Mouse (Mus musculus): ENCODE data around the gene Pdap1. TPM values are rescaled to one million over a fixed set of nuclear protein-coding genes. Genes with fewer than 3 reads are reported as not detected.
"Not testable (repeated sequence)": the region's sequence is repeated elsewhere in the genome, so short reads cannot be mapped to it uniquely, and the experiment has no call there.

Gene Pdap1
- polyA plus RNA-seq, 1 experiment from 2014 or later: 134 TPM

DNA sequence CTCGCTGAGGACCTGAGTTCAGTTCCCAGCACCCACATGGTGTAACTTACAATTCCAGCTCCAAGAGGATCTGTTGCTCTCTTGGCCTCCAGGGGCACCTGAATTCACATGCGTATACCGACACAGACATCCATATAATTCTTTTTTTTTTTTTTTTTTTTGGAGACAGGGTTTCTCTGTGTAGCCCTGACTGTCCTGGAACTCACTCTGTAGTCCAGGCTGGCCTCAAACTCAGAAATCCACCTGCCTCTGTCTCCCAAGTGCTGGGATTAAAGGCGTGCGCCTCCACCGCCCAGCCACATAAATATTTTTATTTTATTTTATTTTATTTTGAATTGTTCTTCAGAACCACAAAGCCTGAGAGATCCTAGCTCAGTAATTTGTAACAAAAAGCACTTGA, 56.8 kb downstream of the Pdap1 start:
- H3K36me3 ChIP-seq (ENCODE audit: inconsistent target); H3K27ac ChIP-seq: not testable (repeated sequence)
- WGBS (ENCODE audit: missing documents): 46% methylated on average over 6 of the region's 6 CpGs
- peak overlapping the region; percentile 91; the same call in 1 of the 2 replicates for H3K4me3 ChIP-seq (ENCODE audit: inconsistent target)
- H3K79me2 ChIP-seq (ENCODE audit: inconsistent target): peaks cover 45% of the 10 kb centered on the region

DNA sequence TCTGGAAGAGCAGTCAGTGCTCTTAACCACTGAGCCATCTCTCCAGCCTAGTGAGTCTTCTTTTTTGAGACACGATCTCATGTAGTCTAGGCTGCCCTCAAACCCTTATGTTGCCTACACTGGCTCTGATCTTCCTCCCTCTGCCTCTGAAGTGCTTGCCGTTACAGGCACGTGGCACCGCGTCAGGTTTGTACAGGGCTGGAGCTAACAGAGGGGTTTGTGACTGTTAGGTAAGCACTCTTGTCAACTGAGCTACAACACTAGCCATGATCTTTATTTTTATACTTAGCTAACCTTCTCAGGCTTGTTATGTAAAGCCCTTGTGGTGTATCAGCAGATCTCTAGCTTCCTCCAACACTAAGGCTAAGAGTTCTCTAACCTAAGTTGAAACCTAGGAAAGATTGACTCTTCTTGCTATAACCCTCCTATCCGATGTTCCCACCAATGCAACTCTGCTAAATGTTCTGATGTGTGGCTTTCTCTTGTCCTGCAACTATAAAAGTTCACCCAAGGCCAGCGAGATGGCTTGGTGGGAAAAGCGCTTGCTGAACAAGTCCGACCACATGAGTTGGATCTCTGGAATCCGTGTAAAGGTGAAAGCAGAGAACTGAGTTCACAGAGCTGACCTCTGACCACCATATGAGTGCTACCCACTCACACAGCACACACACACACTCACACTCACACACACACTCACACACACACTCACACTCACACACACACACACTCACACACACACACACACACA, 58.0 kb downstream of the Pdap1 start:
- Histone ChIP-seq H3K4me3 (ENCODE audit: inconsistent target) (no peak overlapping the region), H3K36me3 (ENCODE audit: inconsistent target) (no peaks in the 10 kb centered on the region), H3K27ac (no peak overlapping the region), H3K79me2 (ENCODE audit: inconsistent target) (peaks cover 34% of the 10 kb centered on the region)
- WGBS (ENCODE audit: missing documents): 90% methylated on average over 10 of the region's 10 CpGs

Other genes with a start within 250 kb of the Pdap1 start
- gene Smurf1, start 174.4 kb downstream of the Pdap1 start, polyA plus RNA-seq (2018): 11.3 to 16.6 TPM (median 16.6 TPM) in 3 replicates
- gene Gm4871, start 107.5 kb downstream of the Pdap1 start, polyA plus RNA-seq (2018): not detected in 3 replicates
- not detected in 3 replicates for gene 1700018F24Rik, start 97.2 kb downstream of the Pdap1 start, polyA plus RNA-seq (2018)
- gene Arpc1a, start 56.4 kb downstream of the Pdap1 start, polyA plus RNA-seq (2018): 37.0 to 93.9 TPM (median 74.8 TPM) in 3 replicates
- gene Kpna7, start 56.2 kb downstream of the Pdap1 start, polyA plus RNA-seq (2018): not detected in 3 replicates
- 401 to 795 TPM (median 759 TPM) in 3 replicates for gene Arpc1b, start 26.0 kb downstream of the Pdap1 start, polyA plus RNA-seq (2018)
- 133 to 160 TPM (median 139 TPM) in 3 replicates for gene Bud31, start 124 bp upstream of the Pdap1 start, polyA plus RNA-seq (2018)
- 8.9 to 12.6 TPM (median 9.1 TPM) in 3 replicates for gene Ptcd1, start 26.9 kb upstream of the Pdap1 start, polyA plus RNA-seq (2018)
- 12.2 to 17.6 TPM (median 16.5 TPM) in 3 replicates for gene Cpsf4, start 27.0 kb upstream of the Pdap1 start, polyA plus RNA-seq (2018)
- gene Atp5j2, start 51.8 kb upstream of the Pdap1 start, polyA plus RNA-seq (2018): 102 to 214 TPM (median 189 TPM) in 3 replicates
- gene Zkscan14, start 61.6 kb upstream of the Pdap1 start, polyA plus RNA-seq (2018): 5.3 to 8.3 TPM (median 7.4 TPM) in 3 replicates
- gene Zkscan5, start 64.3 kb upstream of the Pdap1 start, polyA plus RNA-seq (2018): 4.0 to 4.8 TPM (median 4.2 TPM) in 3 replicates
- 34.3 to 40.2 TPM (median 37.0 TPM) in 3 replicates for gene Zfp655, start 91.5 kb upstream of the Pdap1 start, polyA plus RNA-seq (2018)
- 8.7 to 9.0 TPM (median 8.9 TPM) in 3 replicates for gene Zscan25, start 140.3 kb upstream of the Pdap1 start, polyA plus RNA-seq (2018)
- not detected in 3 replicates for gene Cyp3a57, start 205.0 kb upstream of the Pdap1 start, polyA plus RNA-seq (2018)

All from macrophage (primary cell).